Mouse (Mus musculus) layer of hippocampus, adult 8-10 months (tissue): ENCODE measurements at regions not wholly inside any gene's neighbourhood (a gene's known extent, or its start where the extent isn't known, plus 50 kb on each side); places are given as distances from the start of the nearest gene placed in this dataset.

Experiments used
- DNase-seq, 2 experiments: peaks; one replicate each; pipeline ENCODE4 v3.0.0; 2022; ENCODE audit warnings: low spot score in 2 of 2

GRCm38 (mm10) chr12:13164791-13165190 is 84.2 kb downstream of the Ddx1 start:
- DNase-seq: no peak

GRCm38 (mm10) chr12:13161051-13161450 is 88.0 kb downstream of the Ddx1 start:
- no peak for DNase-seq

GRCm38 (mm10) chr12:13159346-13160055 is 89.5 kb downstream of the Ddx1 start:
- peak; percentile 34 to 51 for DNase-seq

GRCm38 (mm10) chr12:13157666-13158381 is 91.2 kb downstream of the Ddx1 start:
- no peak for DNase-seq

- DNase-seq: no peak
Measured at GRCm38 (mm10) chr12:13157089-13157488, 91.9 kb downstream of the Ddx1 start.

- no peak for DNase-seq
Measured at GRCm38 (mm10) chr12:13150751-13151150, 98.3 kb downstream of the Ddx1 start.

- no peak for DNase-seq
Measured at GRCm38 (mm10) chr12:13147251-13147650, 101.8 kb downstream of the Ddx1 start.

- no peak for DNase-seq
Measured at GRCm38 (mm10) chr12:13145186-13146115, 103.6 kb downstream of the Ddx1 start.

- peak in 1 of 2 experiments; percentile 26 for DNase-seq
Measured at GRCm38 (mm10) chr12:13144739-13145138, 104.3 kb downstream of the Ddx1 start.

- peak; percentile 36 to 70 for DNase-seq
Measured at GRCm38 (mm10) chr12:13140636-13141035, 108.4 kb downstream of the Ddx1 start.

- no peak for DNase-seq
Measured at GRCm38 (mm10) chr12:13139189-13139588, 109.8 kb downstream of the Ddx1 start.

GRCm38 (mm10) chr12:13134168-13134567 is 114.8 kb downstream of the Ddx1 start:
- DNase-seq: no peak

- no peak for DNase-seq
Measured at GRCm38 (mm10) chr12:13129677-13130082, 119.3 kb downstream of the Ddx1 start.

GRCm38 (mm10) chr12:13127407-13127806 is 121.6 kb downstream of the Ddx1 start:
- DNase-seq: no peak

- DNase-seq: no peak
Measured at GRCm38 (mm10) chr12:13125054-13125453, 124.0 kb downstream of the Ddx1 start.

GRCm38 (mm10) chr12:13122282-13122681 is 126.7 kb downstream of the Ddx1 start:
- no peak for DNase-seq

- no peak for DNase-seq
Measured at GRCm38 (mm10) chr12:13120581-13120980, 128.4 kb downstream of the Ddx1 start.

- no peak for DNase-seq
Measured at GRCm38 (mm10) chr12:13119653-13120052, 129.4 kb downstream of the Ddx1 start.

GRCm38 (mm10) chr12:13118026-13118425 is 131.0 kb downstream of the Ddx1 start:
- DNase-seq: no peak

GRCm38 (mm10) chr12:13114341-13114740 is 134.7 kb downstream of the Ddx1 start:
- DNase-seq: no peak

GRCm38 (mm10) chr12:13106931-13107330 is 142.1 kb downstream of the Ddx1 start:
- no peak for DNase-seq
